Mouse (Mus musculus) MEL (cell line): ENCODE measurements around the gene Tmem121. TPM values are rescaled to one million over a fixed set of nuclear protein-coding genes. Genes with fewer than 3 reads are reported as not detected.
"Not testable (repeated sequence)": the region's sequence is repeated elsewhere in the genome, so short reads cannot be mapped to it uniquely, and the experiment has no call there.

Source experiments
- DNase-seq: peaks from one replicate; pipeline ENCODE4 v3.0.0; 2011; ENCODE audit warnings: low read depth, low spot score
- H3K27ac ChIP-seq: 2 replicates; pipeline ENCODE4 v1.5.1; 2012; ENCODE audit warnings: low read depth, mild to moderate bottlenecking, control low read depth, low read length, moderate library complexity; ENCODE audit not compliant: control insufficient read depth
- H3K27me3 ChIP-seq, 2 experiments: fragments of 150-350 bp in 1 of 2; sonication (generic) in 1 of 2; 2 replicates each; pipeline ENCODE4 v1.6.1; 2012; ENCODE audit warnings: low read length in 2 of 2, mild to moderate bottlenecking in 2 of 2, improper control_type of control experiment in 1 of 2, moderate library complexity in 1 of 2; ENCODE audit not compliant: insufficient read depth in 2 of 2, control insufficient read depth in 1 of 2
- H3K36me3 ChIP-seq, 2 experiments: 2 replicates each; pipeline ENCODE4 v1.6.1; 2012 to 2014; ENCODE audit warnings: low read length in 2 of 2, improper control_type of control experiment in 1 of 2, inconsistent platforms in 1 of 2, mild to moderate bottlenecking in 1 of 2; ENCODE audit not compliant: insufficient read depth in 2 of 2, control insufficient read depth in 1 of 2
- H3K4me1 ChIP-seq, 2 experiments: fragments of 150-350 bp in 1 of 2; sonication (generic) in 1 of 2; 2 replicates each; pipeline ENCODE4 v1.6.1; 2012; ENCODE audit warnings: low read length in 2 of 2, improper control_type of control experiment in 1 of 2, mild to moderate bottlenecking in 1 of 2; ENCODE audit not compliant: insufficient read depth in 2 of 2, control insufficient read depth in 1 of 2
- H3K4me3 ChIP-seq, 2 experiments: fragments of 150-350 bp in 1 of 2; sonication (generic) in 1 of 2; 2 replicates each; pipeline ENCODE4 v1.5.1; 2012; ENCODE audit warnings: low read depth in 2 of 2, low read length in 2 of 2, mild to moderate bottlenecking in 2 of 2, moderate library complexity in 2 of 2, control low read depth in 1 of 2, improper control_type of control experiment in 1 of 2; ENCODE audit not compliant: control insufficient read depth in 1 of 2, insufficient read depth in 1 of 2
- H3K79me2 ChIP-seq: 2 replicates; pipeline ENCODE4 v1.6.1; 2012; ENCODE audit warnings: mild to moderate bottlenecking, low read length, moderate library complexity; ENCODE audit not compliant: control insufficient read depth, poor library complexity, insufficient read depth
- H3K9ac ChIP-seq: 2 replicates; pipeline ENCODE4 v1.6.1; 2012; ENCODE audit warnings: low read depth, mild to moderate bottlenecking, control low read depth, low read length, moderate library complexity; ENCODE audit not compliant: control insufficient read depth, poor library complexity, severe bottlenecking
- H3K9me3 ChIP-seq: fragments of 150-350 bp; sonication (generic); replicated peaks from 2 replicates; pipeline ENCODE4 v1.6.1; 2012; ENCODE audit warnings: mild to moderate bottlenecking, low read length, improper control_type of control experiment, moderate library complexity; ENCODE audit not compliant: insufficient read depth
- CHD1 ChIP-seq: IDR thresholded peaks from 2 replicates; pipeline ENCODE4 v1.6.1; 2012; ENCODE audit warnings: low read depth, mild to moderate bottlenecking, inconsistent platforms, low read length, improper control_type of control experiment
- CHD2 ChIP-seq: IDR thresholded peaks from 2 replicates; pipeline ENCODE4 v1.6.1; 2011; ENCODE audit warnings: low read length, improper control_type of control experiment
- EP300 ChIP-seq, 2 experiments: IDR thresholded peaks; 2 replicates each; pipeline ENCODE4 v1.6.1; 2011; ENCODE audit warnings: improper control_type of control experiment in 2 of 2, low read length in 2 of 2, low read depth in 1 of 2, mild to moderate bottlenecking in 1 of 2
- HCFC1 ChIP-seq: IDR thresholded peaks from 2 replicates; pipeline ENCODE4 v1.6.1; 2012; ENCODE audit warnings: low read depth, mild to moderate bottlenecking, inconsistent platforms, low read length, improper control_type of control experiment, moderate library complexity
- JUND ChIP-seq: IDR thresholded peaks from 2 replicates; pipeline ENCODE4 v1.6.1; 2011; ENCODE audit warnings: low read depth, mild to moderate bottlenecking, improper control_type of control experiment, low read length
- KAT2A ChIP-seq: conservative IDR thresholded peaks from 2 replicates; pipeline ENCODE4 v1.6.1; 2012; ENCODE audit warnings: low read depth, low read length, improper control_type of control experiment, inconsistent platforms
- MAFK ChIP-seq: IDR thresholded peaks from 2 replicates; pipeline ENCODE4 v1.6.1; 2011; ENCODE audit warnings: low read depth, mild to moderate bottlenecking, low read length, improper control_type of control experiment, borderline replicate concordance
- MAX ChIP-seq: IDR thresholded peaks from 2 replicates; pipeline ENCODE4 v1.6.1; 2011; ENCODE audit warnings: low read length, improper control_type of control experiment
- MXI1 ChIP-seq: IDR thresholded peaks from 2 replicates; pipeline ENCODE4 v1.6.1; 2011; ENCODE audit warnings: mild to moderate bottlenecking, low read depth, low read length, improper control_type of control experiment
- MYC ChIP-seq: IDR thresholded peaks from 2 replicates; pipeline ENCODE4 v1.6.1; 2011; ENCODE audit warnings: low read depth, mild to moderate bottlenecking, low read length, improper control_type of control experiment, moderate library complexity
- NELFE ChIP-seq: IDR thresholded peaks from 2 replicates; pipeline ENCODE4 v1.6.1; 2011; ENCODE audit warnings: low read depth, low read length, improper control_type of control experiment
- NRF1 ChIP-seq: IDR thresholded peaks from 2 replicates; pipeline ENCODE4 v1.6.1; 2014; ENCODE audit warnings: low read depth, mild to moderate bottlenecking, inconsistent platforms, low read length, improper control_type of control experiment, moderate library complexity; ENCODE audit not compliant: poor library complexity, insufficient read depth, severe bottlenecking
- POLR2A ChIP-seq, 2 experiments: IDR thresholded peaks; 2 replicates each; pipeline ENCODE4 v1.6.1; 2011 to 2012; ENCODE audit warnings: low read length in 2 of 2, mild to moderate bottlenecking in 2 of 2, control low read depth in 1 of 2, improper control_type of control experiment in 1 of 2, low read depth in 1 of 2, moderate library complexity in 1 of 2; ENCODE audit not compliant: control insufficient read depth in 1 of 2, insufficient read depth in 1 of 2, poor library complexity in 1 of 2
- POLR2AphosphoS2 ChIP-seq: IDR thresholded peaks from 2 replicates; pipeline ENCODE4 v1.6.1; 2011; ENCODE audit warnings: low read length, improper control_type of control experiment
- POLR2AphosphoS5 ChIP-seq: IDR thresholded peaks from 2 replicates; pipeline ENCODE4 v1.6.1; 2012; ENCODE audit warnings: low read depth, borderline replicate concordance, mild to moderate bottlenecking, inconsistent platforms, low read length, moderate library complexity, mixed read lengths
- RCOR1 ChIP-seq: IDR thresholded peaks from 2 replicates; pipeline ENCODE4 v1.6.1; 2012; ENCODE audit warnings: low read depth, mild to moderate bottlenecking, inconsistent platforms, low read length, improper control_type of control experiment
- SIN3A ChIP-seq: IDR thresholded peaks from 2 replicates; pipeline ENCODE4 v1.6.1; 2012; ENCODE audit warnings: low read length, improper control_type of control experiment, inconsistent platforms
- SMC3 ChIP-seq: IDR thresholded peaks from 2 replicates; pipeline ENCODE4 v1.6.1; 2011; ENCODE audit warnings: low read depth, low read length, improper control_type of control experiment
- TAL1 ChIP-seq: IDR thresholded peaks from 2 replicates; pipeline ENCODE4 v1.6.1; 2012; ENCODE audit warnings: mild to moderate bottlenecking, inconsistent platforms, low read length, moderate library complexity, mixed read lengths
- TCF12 ChIP-seq: IDR thresholded peaks from 2 replicates; pipeline ENCODE4 v1.6.1; 2014; ENCODE audit warnings: low read depth, mild to moderate bottlenecking, inconsistent platforms, low read length, improper control_type of control experiment, moderate library complexity
- UBTF ChIP-seq: IDR thresholded peaks from 2 replicates; pipeline ENCODE4 v1.6.1; 2012; ENCODE audit warnings: low read depth, mild to moderate bottlenecking, inconsistent platforms, low read length, improper control_type of control experiment, moderate library complexity, borderline replicate concordance; ENCODE audit not compliant: insufficient read depth
- USF2 ChIP-seq, 2 experiments: IDR thresholded peaks; 2 replicates each; pipeline ENCODE4 v1.6.1; 2011 to 2012; ENCODE audit warnings: improper control_type of control experiment in 2 of 2, low read length in 2 of 2, borderline replicate concordance in 1 of 2, inconsistent platforms in 1 of 2, low read depth in 1 of 2, mild to moderate bottlenecking in 1 of 2; ENCODE audit not compliant: insufficient read depth in 1 of 2
- polyA plus RNA-seq, 2 experiments: library from polyadenylated mRNA; stranded (reverse) in 1 of 2; unstranded in 1 of 2; fragments of >175 nt in 1 of 2; fragments of >200 nt in 1 of 2; gene quantifications; 2 replicates each; pipeline versions ENCODE4 v1.2.1 to v1.2.4; 2012; ENCODE audit warnings: low replicate concordance in 2 of 2, low read depth in 1 of 2; ENCODE audit not compliant: insufficient read length in 2 of 2, insufficient read depth in 1 of 2, missing spikeins in 1 of 2
- total RNA-seq: library from RNA; depleted of rRNA; stranded (reverse); fragments of 300-350 nt; gene quantifications from 2 replicates; pipeline ENCODE4 v1.2.3, GENCODE M21; 2012

Tmem121 gene
- total and polyA plus RNA-seq, 3 experiments: 17.0 to 35.2 TPM; not detected in 1

DNA sequence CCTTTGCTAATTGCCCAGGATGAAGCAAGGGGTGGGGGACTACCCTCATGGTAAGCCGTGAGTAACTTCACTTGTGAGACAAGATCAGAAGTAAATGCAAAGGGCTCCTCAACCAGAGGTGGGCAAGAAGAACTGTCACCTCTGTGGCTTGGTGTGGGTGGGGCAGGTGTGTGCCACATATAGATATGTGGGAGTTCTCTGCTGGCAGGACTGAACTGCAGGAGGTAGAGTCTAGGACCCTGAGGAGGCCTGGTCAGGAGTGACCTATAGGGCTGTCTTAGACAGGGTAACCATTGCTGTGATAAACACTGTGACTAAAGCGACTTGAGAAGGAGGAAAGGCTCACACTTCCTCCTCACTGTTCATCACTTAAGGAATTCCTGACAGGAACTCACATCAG, 7.7 kb downstream of the Tmem121 start:
- Histone ChIP-seq H3K36me3 (no peaks in the 10 kb centered on the region), H3K9me3 (no peaks in the 10 kb centered on the region), H3K27me3 (no peaks in the 10 kb centered on the region), H3K4me1 (no peaks in the 10 kb centered on the region), H3K79me2 (no peaks in the 10 kb centered on the region), H3K27ac (no peak overlapping the region), H3K4me3 (no peak overlapping the region), H3K9ac (no peak overlapping the region)
- no peak for DNase-seq
- TF ChIP-seq USF2 (IDR thresholded peaks at IDR 0.05; ENCODE audit: borderline replicate concordance in 1 of 2, insufficient read depth in 1 of 2, low read depth in 1 of 2, low read length in 2 of 2): no peak
- TF ChIP-seq CHD1: no peak

- H3K4me1 ChIP-seq, H3K79me2 ChIP-seq, H3K27ac ChIP-seq, DNase-seq, H3K4me3 ChIP-seq, H3K9ac ChIP-seq, H3K36me3 ChIP-seq, H3K9me3 ChIP-seq, H3K27me3 ChIP-seq: not testable (repeated sequence)
These were observed 13.4 kb downstream of the Tmem121 start for GRCm38 (mm10) chr12:113199132-113199531.

DNA sequence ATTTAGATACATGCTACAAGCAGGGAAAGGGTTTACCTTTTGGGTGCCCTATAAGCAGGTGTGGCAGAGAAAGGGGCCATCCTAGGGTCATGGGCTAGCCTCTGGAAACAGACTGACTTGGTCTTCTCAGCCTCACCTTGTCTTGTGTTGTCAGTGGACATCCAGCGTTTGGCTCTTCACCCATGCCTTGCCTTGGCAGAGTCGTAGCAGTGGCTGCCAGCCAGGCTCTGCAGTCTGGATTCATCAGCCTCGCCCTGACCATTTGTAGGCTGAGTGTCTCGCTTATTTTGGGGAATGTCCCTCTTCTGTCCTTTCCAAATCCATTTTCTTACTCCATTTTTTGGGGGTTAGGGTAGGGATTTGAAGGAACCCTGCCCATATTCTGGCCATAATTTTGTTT, 15.6 kb downstream of the Tmem121 start:
- Histone ChIP-seq H3K79me2 (peaks cover under 1% of the 10 kb centered on the region; the same call in 1 of the 2 replicates), H3K4me3 (no peak overlapping the region), H3K27me3 (no peaks in the 10 kb centered on the region), H3K27ac (no peak overlapping the region), H3K9me3 (no peaks in the 10 kb centered on the region), H3K9ac (no peak overlapping the region), H3K4me1 (no peaks in the 10 kb centered on the region), H3K36me3 (no peaks in the 10 kb centered on the region)
- TF ChIP-seq MXI1: no peak
- no peak for DNase-seq

- TF ChIP-seq RCOR1 (no peak), MYC (no peak), EP300 (IDR thresholded peaks at IDR 0.05; ENCODE audit: low read depth in 1 of 2, low read length in 2 of 2) (no peak), MAX (no peak), KAT2A (no peak), CHD1 (no peak), TCF12 (no peak), NRF1 (no peak), POLR2A (IDR thresholded peaks at IDR 0.05; ENCODE audit: control insufficient read depth in 1 of 2, insufficient read depth in 1 of 2, low read depth in 1 of 2, low read length in 2 of 2, poor library complexity in 1 of 2) (no peak), UBTF (no peak), JUND (no peak), SMC3 (no peak), TAL1 (no peak), MAFK (no peak), POLR2AphosphoS5 (no peak), HCFC1 (no peak), NELFE (no peak), SIN3A (no peak), POLR2AphosphoS2 (no peak), CHD2 (no peak)
- H3K27me3 ChIP-seq: no peaks in the 10 kb centered on the region
- H3K79me2 ChIP-seq: peaks cover 1% of the 10 kb centered on the region; the same call in 1 of the 2 replicates
- H3K27ac ChIP-seq: no peak overlapping the region
- no peaks in the 10 kb centered on the region for H3K9me3 ChIP-seq
- H3K36me3 ChIP-seq: no peaks in the 10 kb centered on the region; a peak in 1 of 4 replicates
- DNase-seq: peak; percentile 69
- no peak overlapping the region for H3K4me3 ChIP-seq
- no peaks in the 10 kb centered on the region for H3K4me1 ChIP-seq
- no peak overlapping the region for H3K9ac ChIP-seq
These were observed 16.3 kb downstream of the Tmem121 start for GRCm38 (mm10) chr12:113202008-113202407.
